26 mouse cellular contexts compared by ENCODE assay signal in the genomic region with DNA sequence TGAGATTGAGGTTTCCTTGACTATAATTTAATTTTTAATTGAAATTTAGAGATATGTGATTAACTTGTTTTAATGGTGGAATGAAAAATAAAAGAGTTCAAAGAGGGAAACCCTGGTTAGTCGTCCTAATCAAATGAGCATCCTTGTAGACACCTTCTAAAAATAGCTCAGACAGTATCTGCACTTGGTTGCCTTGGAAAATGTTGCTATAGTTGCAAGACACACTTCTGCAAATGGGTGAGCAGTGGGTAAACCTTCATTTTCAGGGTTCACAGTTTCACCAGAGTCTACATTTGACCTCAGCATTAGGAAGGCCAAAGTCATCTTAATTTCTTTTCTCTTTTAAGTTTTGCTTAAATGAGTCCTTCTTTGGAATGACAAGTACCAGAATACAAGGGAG. TPM values are rescaled to one million over a fixed set of nuclear protein-coding genes. Genes with fewer than 3 reads are reported as not detected.
A peak's percentile ranks its signal among the peaks of the same experiment; 100 is the strongest.
DNase-seq lines count a peak whose midpoint lies in the region; ATAC-seq and TF ChIP-seq lines count a peak whose summit lies in the region.
"Had no signal": no experiment of that assay in that cellular context is flagged by ENCODE, and none has a peak within 500 bp of the region (broad histone marks: within the 10 kb centered on the region; RNA-seq: fewer than 3 reads in every experiment).

No protein-coding gene starts in this region.

- no peak overlapping the region for H3K4me2 ChIP-seq in forebrain, postnatal 0 days (ENCODE audit: low read depth)
- no peak overlapping the region for H3K4me2 ChIP-seq in forebrain, embryonic 12.5 days
- H3K4me2 ChIP-seq in midbrain, embryonic 13.5 days (replicated peaks): no peak overlapping the region
- no peak overlapping the region for H3K4me2 ChIP-seq in midbrain, embryonic 16.5 days (ENCODE audit: low read length)
- H3K4me2 ChIP-seq: embryonic facial prominence, embryonic 15.5 days; forebrain, embryonic 15.5 days; limb, embryonic 13.5 days; liver, embryonic 11.5 days; stomach, embryonic 15.5 days had no signal

- H3K4me1 ChIP-seq in forebrain, postnatal 0 days (ENCODE audit: insufficient read depth): no peaks in the 10 kb centered on the region
- H3K4me1 ChIP-seq in forebrain, embryonic 12.5 days: no peaks in the 10 kb centered on the region
- H3K4me1 ChIP-seq in midbrain, embryonic 13.5 days (replicated peaks): no peaks in the 10 kb centered on the region
- H3K4me1 ChIP-seq in midbrain, embryonic 10.5 days: no peaks in the 10 kb centered on the region
- peaks cover 2% of the 10 kb centered on the region; the same call in 1 of the 2 replicates for H3K4me1 ChIP-seq in midbrain, embryonic 16.5 days (ENCODE audit: control insufficient read depth, insufficient read depth, low read length)
- H3K4me1 ChIP-seq: embryonic facial prominence, embryonic 10.5 days; embryonic facial prominence, embryonic 15.5 days; forebrain, embryonic 15.5 days; hindbrain, embryonic 10.5 days; limb, embryonic 13.5 days; megakaryocyte, embryonic 14.5 days; stomach, embryonic 15.5 days had no signal

- 22% methylated on average over 1 of the region's 1 CpGs for WGBS in forebrain, postnatal 0 days
- WGBS in forebrain, embryonic 12.5 days: 57% methylated on average over 1 of the region's 1 CpGs
- 68% methylated on average over 1 of the region's 1 CpGs for WGBS in midbrain, embryonic 13.5 days
- 64% methylated on average over 1 of the region's 1 CpGs for WGBS in midbrain, embryonic 10.5 days
- 24% methylated on average over 1 of the region's 1 CpGs for WGBS in midbrain, embryonic 16.5 days

- H3K27me3 ChIP-seq in forebrain, postnatal 0 days (ENCODE audit: insufficient read depth, low read length): no peaks in the 10 kb centered on the region
- H3K27me3 ChIP-seq in forebrain, embryonic 12.5 days: no peaks in the 10 kb centered on the region
- no peaks in the 10 kb centered on the region for H3K27me3 ChIP-seq in midbrain, embryonic 13.5 days
- H3K27me3 ChIP-seq in midbrain, embryonic 10.5 days (ENCODE audit: low read depth, poor library complexity, severe bottlenecking): no peaks in the 10 kb centered on the region
- H3K27me3 ChIP-seq in midbrain, embryonic 16.5 days (ENCODE audit: control insufficient read depth, insufficient read depth, low read depth, low read length): no peaks in the 10 kb centered on the region
- H3K27me3 ChIP-seq: embryonic facial prominence, embryonic 15.5 days; forebrain, embryonic 15.5 days; limb, embryonic 13.5 days; megakaryocyte, embryonic 14.5 days; stomach, embryonic 15.5 days had no signal

- 0 out of 2 replicates have a peak, but pooled peaks cover 4% of the 10 kb centered on the region for H3K36me3 ChIP-seq in forebrain, postnatal 0 days (ENCODE audit: insufficient read depth)
- no peaks in the 10 kb centered on the region for H3K36me3 ChIP-seq in forebrain, embryonic 12.5 days (replicated peaks)
- peaks cover 3% of the 10 kb centered on the region; the same call in 1 of the 2 replicates for H3K36me3 ChIP-seq in midbrain, embryonic 13.5 days
- H3K36me3 ChIP-seq in midbrain, embryonic 10.5 days: no peaks in the 10 kb centered on the region
- H3K36me3 ChIP-seq in midbrain, embryonic 16.5 days (ENCODE audit: control insufficient read depth, insufficient read depth, low read length): peaks cover 4% of the 10 kb centered on the region; the same call in 1 of the 2 replicates
- H3K36me3 ChIP-seq: embryonic facial prominence, embryonic 10.5 days; embryonic facial prominence, embryonic 15.5 days; hindbrain, embryonic 10.5 days; limb, embryonic 13.5 days; stomach, embryonic 15.5 days had no signal

- TF ChIP-seq POLR2A in brain, embryonic 14.5 days (IDR thresholded peaks at IDR 0.05; ENCODE audit: borderline replicate concordance, extremely low read depth, insufficient read depth, insufficient read length, poor library complexity, severe bottlenecking): no peak

- no peak overlapping the region for H3K9ac ChIP-seq in forebrain, postnatal 0 days
- H3K9ac ChIP-seq in forebrain, embryonic 12.5 days: no peak overlapping the region
- no peak overlapping the region for H3K9ac ChIP-seq in midbrain, embryonic 13.5 days (replicated peaks)
- H3K9ac ChIP-seq in midbrain, embryonic 16.5 days (ENCODE audit: low read depth, low read length): no peak overlapping the region
- H3K9ac ChIP-seq: embryonic facial prominence, embryonic 15.5 days; forebrain, embryonic 15.5 days; limb, embryonic 13.5 days; stomach, embryonic 15.5 days had no signal

- no peaks in the 10 kb centered on the region for H3K9me3 ChIP-seq in forebrain, postnatal 0 days (ENCODE audit: low read length)
- no peaks in the 10 kb centered on the region for H3K9me3 ChIP-seq in forebrain, embryonic 12.5 days
- H3K9me3 ChIP-seq in midbrain, embryonic 13.5 days: no peaks in the 10 kb centered on the region
- H3K9me3 ChIP-seq in midbrain, embryonic 10.5 days (replicated peaks): no peaks in the 10 kb centered on the region
- no peaks in the 10 kb centered on the region for H3K9me3 ChIP-seq in midbrain, embryonic 16.5 days (replicated peaks; ENCODE audit: control insufficient read depth, low read length, poor library complexity, severe bottlenecking)
- H3K9me3 ChIP-seq: embryonic facial prominence, embryonic 10.5 days; embryonic facial prominence, embryonic 15.5 days; forebrain, embryonic 15.5 days; hindbrain, embryonic 10.5 days; limb, embryonic 13.5 days; megakaryocyte, embryonic 14.5 days; stomach, embryonic 15.5 days had no signal

- no peak for TF ChIP-seq CTCF in forebrain, postnatal 0 days (IDR thresholded peaks at IDR 0.05; ENCODE audit: low read depth)
- no peak for TF ChIP-seq CTCF in brain, embryonic 14.5 days (IDR thresholded peaks at IDR 0.05; ENCODE audit: borderline replicate concordance, extremely low read depth, insufficient read depth, insufficient read length)

- no peak overlapping the region for H3K4me3 ChIP-seq in forebrain, postnatal 0 days (ENCODE audit: low read depth, low read length)
- no peak overlapping the region for H3K4me3 ChIP-seq in forebrain, embryonic 12.5 days (replicated peaks)
- no peak overlapping the region for H3K4me3 ChIP-seq in midbrain, embryonic 13.5 days (replicated peaks)
- H3K4me3 ChIP-seq in midbrain, embryonic 10.5 days: no peak overlapping the region
- H3K4me3 ChIP-seq in midbrain, embryonic 16.5 days (ENCODE audit: low read depth, low read length): no peak overlapping the region
- H3K4me3 ChIP-seq: embryonic facial prominence, embryonic 10.5 days; embryonic facial prominence, embryonic 15.5 days; forebrain, embryonic 15.5 days; hindbrain, embryonic 10.5 days; limb, embryonic 13.5 days; megakaryocyte, embryonic 14.5 days; stomach, embryonic 15.5 days had no signal

- no peak overlapping the region for H3K27ac ChIP-seq in forebrain, postnatal 0 days (ENCODE audit: low read depth, low read length)
- no peak overlapping the region for H3K27ac ChIP-seq in forebrain, embryonic 12.5 days
- no peak overlapping the region for H3K27ac ChIP-seq in midbrain, embryonic 13.5 days
- no peak overlapping the region for H3K27ac ChIP-seq in midbrain, embryonic 10.5 days (replicated peaks)
- H3K27ac ChIP-seq in midbrain, embryonic 16.5 days (ENCODE audit: low read length): no peak overlapping the region
- H3K27ac ChIP-seq: embryonic facial prominence, embryonic 10.5 days; embryonic facial prominence, embryonic 15.5 days; hindbrain, embryonic 10.5 days; limb, embryonic 13.5 days; stomach, embryonic 15.5 days had no signal

- peak; percentile 36 for DNase-seq in forebrain, postnatal 0 days
- DNase-seq in midbrain, embryonic 10.5 days (ENCODE audit: low spot score): no peak
- DNase-seq in brain, embryonic 14.5 days (ENCODE audit: low read depth): peak; percentile 58
- no peak for DNase-seq in cerebellum, postnatal 14 days
- no peak for DNase-seq in urinary bladder, adult 18-20 months (ENCODE audit: low spot score in 2 of 2)
- DNase-seq: adrenal gland, postnatal 36 days; cerebellum, adult 11 months; cerebellum, adult 9-11 months; heart, postnatal 14 days; kidney, adult 9 months; kidney, postnatal 10 days; lung, postnatal 36 days; right cerebral cortex, postnatal 25 days; thymus, postnatal 14 days had no signal

- ATAC-seq in forebrain, postnatal 0 days: peak; percentile 88
- no peak for ATAC-seq in forebrain, embryonic 12.5 days (ENCODE audit: low FRiP score)
- peak; percentile 27; the same call in 1 of the 2 replicates for ATAC-seq in midbrain, embryonic 13.5 days
- ATAC-seq in midbrain, embryonic 16.5 days: peak; percentile 85
- ATAC-seq: forebrain, embryonic 15.5 days; intestine, postnatal 0 days had no signal

RNA-seq across cellular contexts. Expression of gene Gca, which starts 54.3 kb away (rescaled TPM):
- 0.85 and 1.5 TPM in 2 replicates for total RNA-seq in forebrain, postnatal 0 days (2014; rRNA removed)
- polyA plus RNA-seq in forebrain, postnatal 0 days (2015; fragmentation: Nextera tagmentation; extraction: Ambion mirVana): 2.2 and 4.2 TPM in 2 replicates
- 8.6 TPM in 2 replicates for polyA plus RNA-seq in forebrain, embryonic 12.5 days (2016; fragmentation: Nextera tagmentation; extraction: Ambion mirVana)
- 3.2 and 3.7 TPM in 2 replicates for polyA plus RNA-seq in midbrain, embryonic 13.5 days (2015; fragmentation: Nextera tagmentation; extraction: Ambion mirVana)
- 1.5 and 2.0 TPM in 2 replicates for polyA plus RNA-seq in midbrain, embryonic 10.5 days (2016; fragmentation: Nextera tagmentation; extraction: Ambion mirVana)
- polyA plus RNA-seq in brain, embryonic 14.5 days (2012; rRNA removed): 5.3 and 7.1 TPM in 2 replicates
- 3.7 and 3.9 TPM in 2 replicates for polyA plus RNA-seq in midbrain, embryonic 16.5 days (2015; fragmentation: Nextera tagmentation; extraction: Ambion mirVana)

Comparison
In these comparisons a context has a peak if more than half of its experiments do, and no peak if none do; other contexts are left out.
1. DNase-seq: peak in forebrain, postnatal 0 days (single experiment) and brain, embryonic 14.5 days (single experiment); none in midbrain, embryonic 10.5 days (single experiment), cerebellum, postnatal 14 days (0 of 2) and urinary bladder, adult 18-20 months (0 of 2).